27 mouse cellular contexts compared by ENCODE assay signal in genomic region chr13:53665592-53665991, GRCm38 (mm10).
DNase-seq lines count a peak whose midpoint lies in the region; ATAC-seq and TF ChIP-seq lines count a peak whose summit lies in the region.
"Had no signal": no experiment of that assay in that cellular context is flagged by ENCODE, and none has a peak within 500 bp of the region (broad histone marks: within the 10 kb centered on the region; RNA-seq: fewer than 3 reads in every experiment).

No protein-coding gene starts in this region.

- no peaks in the 10 kb centered on the region for H3K36me3 ChIP-seq in lung, embryonic 14.5 days (ENCODE audit: insufficient read depth)
- H3K36me3 ChIP-seq in ES-Bruce4 (ENCODE audit: control insufficient read depth, insufficient read depth, low read length, poor library complexity, severe bottlenecking), result no peaks in the 10 kb centered on the region
- H3K36me3 ChIP-seq in heart, embryonic 10.5 days, result no peaks in the 10 kb centered on the region
- H3K36me3 ChIP-seq: heart, embryonic 12.5 days; hindbrain, embryonic 12.5 days; limb, embryonic 15.5 days; lung, embryonic 15.5 days; midbrain, embryonic 10.5 days; neural tube, embryonic 13.5 days had no signal

- no peaks in the 10 kb centered on the region for H3K27me3 ChIP-seq in lung, embryonic 14.5 days (ENCODE audit: insufficient read depth, low read length)
- H3K27me3 ChIP-seq in ES-Bruce4 (ENCODE audit: control insufficient read depth, insufficient read depth, low read length, poor library complexity, severe bottlenecking), result no peaks in the 10 kb centered on the region
- H3K27me3 ChIP-seq in heart, embryonic 10.5 days (ENCODE audit: insufficient read depth, poor library complexity, severe bottlenecking), result no peaks in the 10 kb centered on the region
- H3K27me3 ChIP-seq: heart, embryonic 12.5 days; hindbrain, embryonic 12.5 days; lung, embryonic 15.5 days; neural tube, embryonic 13.5 days had no signal

- TF ChIP-seq CTCF in lung, embryonic 14.5 days (IDR thresholded peaks at IDR 0.05; ENCODE audit: low read depth), result peak; percentile 25
- peak; percentile 23 for TF ChIP-seq CTCF in ES-Bruce4 (IDR thresholded peaks at IDR 0.05; ENCODE audit: low read depth, low read length)

- ATAC-seq in lung, embryonic 14.5 days (ENCODE audit: insufficient read depth), result no peak
- ATAC-seq: forebrain, embryonic 14.5 days; midbrain, embryonic 16.5 days had no signal

- no peak overlapping the region for H3K4me3 ChIP-seq in lung, embryonic 14.5 days (ENCODE audit: low read depth, low read length)
- H3K4me3 ChIP-seq in ES-Bruce4 (ENCODE audit: low read depth, low read length), result no peak overlapping the region
- no peak overlapping the region for H3K4me3 ChIP-seq in heart, embryonic 10.5 days
- H3K4me3 ChIP-seq: gastrocnemius, adult 2 months; heart, embryonic 12.5 days; hindbrain, embryonic 12.5 days; limb, embryonic 15.5 days; lung, embryonic 15.5 days; midbrain, embryonic 10.5 days; myocyte; neural tube, embryonic 13.5 days had no signal

- H3K9me3 ChIP-seq in lung, embryonic 14.5 days (ENCODE audit: low read depth, low read length), result no peaks in the 10 kb centered on the region
- no peaks in the 10 kb centered on the region for H3K9me3 ChIP-seq in ES-Bruce4 (replicated peaks; ENCODE audit: control insufficient read depth, insufficient read depth, low read length, poor library complexity, severe bottlenecking)
- 0 out of 2 replicates have a peak, but pooled peaks cover 3% of the 10 kb centered on the region for H3K9me3 ChIP-seq in heart, embryonic 10.5 days
- H3K9me3 ChIP-seq: hindbrain, embryonic 12.5 days; limb, embryonic 15.5 days; lung, embryonic 15.5 days had no signal

- H3K9ac ChIP-seq in lung, embryonic 14.5 days, result no peak overlapping the region
- H3K9ac ChIP-seq in ES-Bruce4 (ENCODE audit: low read depth, poor library complexity, severe bottlenecking), result no peak overlapping the region
- H3K9ac ChIP-seq: heart, embryonic 12.5 days; hindbrain, embryonic 12.5 days; limb, embryonic 15.5 days; liver, embryonic 14.5 days; lung, embryonic 15.5 days; neural tube, embryonic 13.5 days had no signal

- TF ChIP-seq EP300 in ES-Bruce4 (IDR thresholded peaks at IDR 0.05; ENCODE audit: insufficient read depth, low read depth, low read length), result no peak

- no peak overlapping the region for H3K4me2 ChIP-seq in lung, embryonic 14.5 days
- H3K4me2 ChIP-seq: heart, embryonic 12.5 days; hindbrain, embryonic 12.5 days; limb, embryonic 15.5 days; lung, embryonic 15.5 days; neural tube, embryonic 13.5 days had no signal

- no peaks in the 10 kb centered on the region for H3K4me1 ChIP-seq in lung, embryonic 14.5 days (ENCODE audit: insufficient read depth)
- no peaks in the 10 kb centered on the region for H3K4me1 ChIP-seq in ES-Bruce4 (ENCODE audit: control insufficient read depth, insufficient read depth, low read length)
- peaks cover 3% of the 10 kb centered on the region for H3K4me1 ChIP-seq in heart, embryonic 10.5 days
- H3K4me1 ChIP-seq: limb, embryonic 15.5 days; neural tube, embryonic 13.5 days had no signal

- 96% methylated on average over 2 of the region's 2 CpGs for WGBS in lung, embryonic 14.5 days
- WGBS in heart, embryonic 10.5 days, result 90% methylated on average over 2 of the region's 2 CpGs

- intact Hi-C loops in heart, postnatal 10 days (cut with DNase I), result no loop called here

- TF ChIP-seq POLR2A in ES-Bruce4 (IDR thresholded peaks at IDR 0.05; ENCODE audit: insufficient read depth, low read length), result no peak

- no peak overlapping the region for H3K27ac ChIP-seq in lung, embryonic 14.5 days (ENCODE audit: low read depth)
- H3K27ac ChIP-seq in ES-Bruce4 (ENCODE audit: insufficient read depth, low read length), result no peak overlapping the region
- H3K27ac ChIP-seq in heart, embryonic 10.5 days, result no peak overlapping the region
- H3K27ac ChIP-seq: gastrocnemius, adult 2 months; hindbrain, embryonic 12.5 days; limb, embryonic 15.5 days; liver, embryonic 14.5 days; lung, embryonic 15.5 days; midbrain, embryonic 10.5 days; neural tube, embryonic 13.5 days had no signal

- DNase-seq in lung, embryonic 14.5 days, result no peak
- DNase-seq in lung, postnatal 25 days (ENCODE audit: low spot score), result no peak
- DNase-seq in R1 (ENCODE audit: low read depth, low spot score), result peak; percentile 64
- DNase-seq in thymus, adult 18-20 months, result no peak
- DNase-seq in heart, embryonic 10.5 days (ENCODE audit: low spot score), result no peak
- no peak for DNase-seq in heart, postnatal 10 days
- DNase-seq: adrenal gland, postnatal 10 days; cerebellum, adult 2 months; cerebellum, postnatal 25 days; gastrocnemius, adult 2 months; kidney, adult 2 months; kidney, postnatal 36 days; retina, postnatal 1 day; right cerebral cortex, postnatal 25 days; spleen, adult 18-20 months; thymus, postnatal 14 days had no signal
